Mouse (Mus musculus) natural killer cell, adult 2 months (primary cell): Measurements from ENCODE around the gene Lta.
"Not testable (repeated sequence)": the region's sequence is repeated elsewhere in the genome, so short reads cannot be mapped to it uniquely, and the experiment has no call there.

ENCODE experiments used
- DNase-seq, 2 experiments: peaks; one replicate each; pipeline ENCODE4 v3.0.0; 2022; ENCODE audit warnings: low spot score in 2 of 2

Gene Lta

DNA sequence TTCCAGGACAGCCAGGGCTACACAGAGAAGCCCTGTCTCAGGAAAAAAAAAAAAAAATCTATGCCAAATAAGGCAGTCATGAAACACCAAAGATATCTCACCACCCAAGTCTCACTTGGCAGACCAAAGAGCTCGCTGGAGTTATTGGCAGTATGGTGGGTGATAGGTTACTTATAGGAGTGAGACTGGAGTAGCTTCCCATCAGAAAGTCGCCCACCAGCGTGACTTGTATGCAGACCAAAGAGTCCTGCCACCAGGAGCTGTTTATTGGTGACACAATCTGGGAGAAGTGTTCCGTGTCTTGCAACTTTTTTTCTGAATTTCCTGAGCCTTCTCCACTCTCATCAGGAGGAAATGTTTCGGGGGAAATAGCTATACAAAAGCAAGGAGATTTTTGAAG is 34.5 kb upstream of the Lta start:
- no peak for DNase-seq

DNA sequence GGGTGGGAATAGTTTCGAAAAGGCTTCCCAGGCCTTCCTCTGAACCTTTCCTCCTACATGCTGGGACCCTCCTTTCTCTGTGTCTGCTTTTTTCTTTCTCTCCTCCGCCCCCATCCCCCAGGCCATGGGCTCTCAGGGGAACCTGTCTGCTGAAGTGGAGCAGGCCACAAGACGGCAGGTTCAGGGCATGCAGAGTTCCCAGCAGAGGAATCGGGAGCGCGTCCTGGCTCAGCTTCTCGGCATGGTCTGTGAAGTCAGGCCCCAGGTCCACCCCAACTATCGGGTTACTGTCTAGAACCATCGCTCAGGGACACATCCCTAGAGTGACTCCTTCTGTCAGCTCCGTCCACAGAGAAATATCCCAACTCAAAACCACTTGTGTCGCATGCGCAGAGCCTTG is 32.4 kb upstream of the Lta start:
- DNase-seq = no peak

DNA sequence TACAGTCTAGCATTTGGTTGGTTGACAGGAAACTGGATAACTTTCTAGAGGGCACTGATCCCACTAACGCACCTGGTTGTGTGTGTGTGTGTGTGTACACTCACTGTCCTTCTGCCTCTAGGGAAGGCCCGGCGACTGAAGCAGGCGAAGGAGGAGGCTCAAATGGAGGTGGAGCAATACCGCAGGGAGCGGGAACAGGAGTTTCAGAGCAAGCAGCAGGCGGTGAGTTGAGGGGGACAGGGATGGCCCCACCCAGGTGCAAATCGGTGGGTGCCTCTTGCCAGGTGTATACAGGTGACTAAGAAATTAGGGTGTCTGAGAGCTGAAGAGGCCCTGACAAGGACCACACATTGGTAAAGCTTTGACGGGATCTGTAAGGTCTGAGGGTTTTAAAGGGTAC is 31.8 kb upstream of the Lta start:
- no peak for DNase-seq

DNA sequence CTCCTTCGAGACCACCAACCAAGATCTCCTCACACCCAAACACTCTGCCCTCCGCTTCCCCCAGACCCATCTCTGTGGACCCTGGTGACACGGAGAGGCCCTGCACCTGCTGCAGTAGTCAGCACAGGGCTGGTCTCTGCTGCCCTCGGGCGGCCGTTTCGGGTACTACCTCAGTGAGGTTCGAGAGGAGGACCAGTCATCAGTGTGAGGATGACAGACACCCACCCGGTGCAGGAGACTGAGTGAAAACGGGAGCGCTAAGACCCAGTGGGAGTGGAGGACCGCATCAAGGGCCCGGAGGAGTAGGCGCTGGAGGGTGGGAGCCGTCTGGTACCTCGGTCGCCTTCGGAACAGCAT is 31.2 kb upstream of the Lta start:
- DNase-seq = peak; percentile 95 to 96

DNA sequence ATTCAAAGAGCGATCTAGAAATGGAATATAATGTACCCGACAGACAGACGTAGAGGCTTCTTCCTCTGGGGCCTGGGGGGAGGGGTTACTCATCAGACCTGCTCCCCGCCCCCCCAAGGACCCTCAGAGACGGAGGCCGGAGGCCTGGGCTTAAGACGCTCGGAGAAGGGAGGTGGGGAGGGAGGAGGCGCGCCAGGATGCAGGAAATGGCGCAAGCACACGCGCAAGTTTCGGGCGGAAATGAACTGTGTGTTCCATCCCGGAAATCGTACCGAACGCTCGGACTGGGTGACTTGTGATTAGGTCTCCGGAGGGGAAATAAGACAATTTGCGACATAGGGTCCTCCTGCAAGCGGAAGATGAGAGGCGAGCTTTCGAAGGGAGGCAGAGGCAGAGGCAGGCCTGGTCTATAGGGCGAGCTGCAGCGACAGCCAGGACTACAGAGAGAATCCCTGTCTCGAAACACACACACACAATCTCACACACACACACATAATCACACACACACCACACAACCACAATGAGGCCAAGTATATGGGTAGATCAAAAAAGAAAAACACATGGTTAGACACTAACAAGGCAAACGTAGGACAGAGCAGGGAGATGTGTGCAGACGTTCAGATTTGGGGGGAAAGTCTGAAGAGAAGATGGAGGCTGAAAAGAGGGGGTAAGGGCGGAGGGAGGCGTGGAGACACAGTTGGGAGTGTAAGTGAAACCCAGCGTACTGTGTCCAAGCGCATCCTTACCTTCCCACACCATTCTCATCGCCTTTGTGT is 30.7 kb upstream of the Lta start, which contains the start of gene Nfkbil1:
TSS of gene Nfkbil1 (minus strand) at position 179 of the 776 bp plus-strand sequence.
- peak; percentile 88 to 90 for DNase-seq

DNA sequence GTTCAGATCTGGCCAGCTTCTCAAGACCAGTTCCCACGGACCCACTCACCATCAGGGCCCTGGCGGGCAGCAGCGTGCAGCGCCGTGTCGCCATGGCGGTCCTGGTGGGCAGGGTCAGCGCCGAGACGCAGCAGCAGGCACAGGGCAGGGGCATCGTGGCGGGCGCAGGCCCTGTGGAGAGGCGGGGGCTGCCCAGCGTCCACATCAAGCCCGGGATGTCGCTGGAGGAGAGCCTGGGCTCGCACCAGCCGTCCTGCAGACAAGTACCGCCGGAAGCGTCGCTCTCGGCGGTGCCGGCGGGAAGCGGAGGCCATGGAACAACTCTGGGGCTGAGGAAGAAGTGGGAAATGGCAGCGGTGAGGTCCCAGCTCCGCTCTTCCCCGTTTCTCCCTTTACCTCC is 29.8 kb upstream of the Lta start:
- DNase-seq = no peak

DNA sequence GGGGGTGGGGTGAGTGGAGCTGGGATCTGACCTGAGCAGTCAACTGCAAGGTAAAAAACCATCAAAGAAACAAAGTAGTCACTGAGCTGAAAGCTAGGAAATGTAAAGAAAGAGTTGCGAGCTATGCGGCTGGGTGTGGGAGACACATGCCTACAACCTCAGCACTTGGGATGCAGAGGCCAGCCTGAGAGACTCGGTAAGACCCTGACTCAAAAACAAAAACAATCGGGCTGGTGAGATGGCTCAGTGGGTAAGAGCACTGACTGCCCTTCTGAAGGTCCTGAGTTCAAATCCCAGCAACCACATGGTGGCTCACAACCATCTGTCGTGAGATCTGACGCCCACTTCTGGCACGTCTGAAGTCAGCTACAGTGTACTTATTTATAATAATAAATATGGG is 28.9 kb upstream of the Lta start:
- not testable (repeated sequence) for DNase-seq

DNA sequence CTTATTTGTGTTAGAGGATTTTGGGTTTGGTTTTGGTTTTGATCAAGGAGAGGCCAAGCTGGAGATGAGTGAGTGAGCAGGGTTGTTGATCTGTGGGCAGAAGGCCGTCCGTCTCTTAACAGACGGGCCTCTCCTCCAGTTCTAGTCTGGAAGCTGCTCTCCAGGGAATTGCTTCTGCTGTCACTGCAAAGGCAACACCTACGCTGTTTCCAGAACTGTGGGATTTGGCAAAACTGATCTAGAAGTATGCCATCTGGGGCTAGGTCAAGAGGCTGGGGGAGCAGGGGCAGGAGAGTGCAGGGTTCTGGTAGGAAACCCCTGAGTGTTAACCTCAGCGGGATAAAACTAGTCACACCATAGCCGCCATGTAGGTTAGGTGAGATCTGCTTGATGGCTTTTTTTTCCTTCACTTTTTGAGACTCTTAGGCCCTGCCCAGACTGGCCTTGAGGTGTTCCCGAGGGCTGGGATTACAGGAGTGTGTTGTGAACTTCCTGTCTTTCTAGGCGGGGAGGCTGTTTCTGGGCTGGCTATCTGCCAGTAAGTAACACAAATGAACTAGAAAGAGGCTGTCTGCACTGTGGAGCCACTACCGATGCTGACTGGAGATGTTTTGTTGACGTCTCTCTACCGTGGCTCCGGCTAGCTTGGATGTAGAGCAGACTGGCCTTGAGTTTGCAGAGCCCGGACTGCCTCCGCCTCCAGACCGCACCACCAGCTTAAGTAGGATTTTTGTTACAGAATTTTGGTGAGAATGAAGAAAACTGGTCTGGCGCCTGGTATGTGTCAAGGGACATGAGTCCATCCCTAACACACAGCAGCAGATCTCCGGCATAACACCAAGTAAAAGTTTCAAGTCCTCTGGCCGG is 28.2 kb upstream of the Lta start, which contains the start of gene Atp6v1g2:
TSS of gene Atp6v1g2 (plus strand) at position 547 of the 867 bp plus-strand sequence.
- peak in 1 of 2 experiments; percentile 56 for DNase-seq

DNA sequence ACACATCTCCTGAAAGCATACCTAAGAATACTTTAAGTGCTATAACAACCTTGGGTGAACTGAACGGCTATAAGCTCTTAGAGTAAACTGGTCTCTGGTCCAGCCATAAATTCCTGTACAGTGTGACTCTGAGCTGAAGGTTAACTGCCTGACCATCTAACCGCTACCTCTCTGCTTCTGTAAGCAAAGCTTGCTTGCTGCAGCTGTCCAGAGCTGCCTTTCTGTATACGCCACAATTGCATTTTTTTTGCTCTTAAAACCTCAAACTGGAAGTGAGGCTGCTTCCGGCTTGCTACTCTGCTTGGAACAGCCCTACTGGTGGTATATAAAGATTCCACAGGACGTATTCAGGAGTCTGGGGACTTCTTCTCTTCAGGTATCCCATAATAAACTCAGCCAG is 27.5 kb upstream of the Lta start:
- DNase-seq = peak; percentile 51 to 56

DNA sequence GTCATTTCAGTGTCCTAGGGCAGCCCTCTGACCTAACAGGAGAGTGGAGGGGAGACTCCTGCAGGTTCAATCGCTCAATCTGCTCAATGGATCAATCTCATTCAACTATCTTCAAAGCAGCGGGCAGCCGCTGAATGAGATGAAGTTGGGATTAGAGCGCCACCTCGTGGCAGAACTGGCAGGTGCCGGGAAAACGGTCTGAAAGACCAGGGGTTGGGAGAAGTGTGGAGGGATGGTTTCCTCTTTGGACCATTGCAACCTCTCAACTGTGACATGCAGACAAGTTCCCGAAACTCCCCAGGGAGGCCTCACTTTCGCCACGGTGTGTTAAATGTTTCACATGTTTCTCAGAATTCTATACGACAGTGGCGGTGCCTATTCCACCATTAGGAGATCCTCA is 26.9 kb upstream of the Lta start:
- peak; percentile 76 to 84 for DNase-seq

DNA sequence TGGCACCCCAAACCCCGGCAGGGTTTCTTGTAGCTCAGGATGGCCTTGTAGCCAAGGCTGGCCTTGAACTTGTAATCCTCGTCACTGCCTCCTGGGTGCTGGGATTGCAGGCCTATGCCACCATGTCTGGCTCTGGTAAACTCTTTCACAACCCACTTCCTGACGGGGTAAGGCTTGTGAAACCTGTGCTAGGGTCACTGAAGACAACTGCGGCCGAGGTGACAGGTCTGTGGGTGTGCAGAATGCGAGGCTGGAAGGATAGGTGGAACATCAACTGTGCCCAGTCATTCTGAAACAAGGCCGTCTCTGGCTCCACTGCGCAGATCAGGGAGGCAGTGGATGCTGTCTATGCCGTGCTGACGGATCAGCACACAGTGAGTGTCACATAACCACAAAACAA is 25.9 kb upstream of the Lta start:
- peak; percentile 83 to 94 for DNase-seq

DNA sequence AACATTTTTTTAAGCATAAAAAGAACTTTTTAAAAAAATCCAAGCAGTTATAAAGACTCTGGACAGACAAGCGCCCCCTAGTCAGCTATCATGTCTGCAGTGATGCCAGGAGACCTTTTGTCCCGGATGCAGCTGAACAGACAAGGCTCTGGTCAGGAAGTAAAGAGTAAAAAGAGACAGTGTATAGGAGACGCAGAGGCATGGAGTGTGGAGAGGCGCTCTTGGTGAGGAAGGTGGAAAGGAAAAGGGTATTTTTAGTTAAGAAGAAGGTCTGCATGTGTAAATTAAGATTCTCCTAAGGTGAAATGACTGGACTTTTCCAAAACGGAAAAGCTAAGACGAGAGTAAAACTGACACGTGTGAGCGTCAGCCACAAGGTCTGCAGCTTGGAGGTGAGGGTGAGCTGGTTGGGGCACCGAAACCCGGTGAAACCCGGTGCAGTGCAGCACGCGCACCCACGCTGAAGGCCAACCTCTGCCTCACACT is 21.5 kb upstream of the Lta start:
- DNase-seq = no peak

DNA sequence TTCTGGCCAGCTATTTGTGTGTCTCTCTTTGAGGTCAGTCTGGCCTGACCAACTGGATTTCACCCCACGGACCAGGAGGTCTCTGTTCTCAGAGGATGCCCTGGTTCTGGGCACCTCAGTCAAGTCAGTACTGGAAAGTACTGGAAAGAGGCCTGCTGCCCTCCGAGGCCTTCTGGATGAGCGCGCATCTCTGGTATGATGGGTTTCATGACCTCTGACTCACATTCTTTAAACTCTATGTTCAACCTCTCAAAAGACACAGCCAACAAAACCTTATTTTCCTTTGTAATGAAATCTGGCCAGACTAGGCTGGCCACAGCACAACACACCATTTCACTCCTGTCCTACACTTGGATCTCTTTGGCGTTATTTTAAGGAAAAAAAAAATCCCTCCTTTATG is 20.3 kb upstream of the Lta start:
- DNase-seq = no peak

DNA sequence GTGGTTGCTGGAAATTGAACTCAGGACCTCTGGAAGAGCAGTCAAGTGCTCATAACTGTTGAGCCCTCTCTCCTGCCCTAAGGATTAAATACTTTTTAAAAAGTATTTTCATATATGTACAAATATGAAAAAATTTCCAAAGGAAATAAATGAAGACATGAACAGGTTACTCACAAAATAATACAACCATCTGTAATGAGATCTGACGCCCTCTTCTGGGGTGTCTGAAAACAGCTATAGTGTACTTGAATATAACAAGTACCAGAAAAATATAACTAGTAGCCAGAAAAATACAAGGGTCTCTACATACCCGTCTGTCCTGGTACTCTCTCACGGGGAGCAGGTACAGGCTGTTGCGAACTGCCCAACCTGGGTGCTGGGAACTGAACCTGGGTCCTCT is 19.5 kb upstream of the Lta start:
- no peak for DNase-seq

DNA sequence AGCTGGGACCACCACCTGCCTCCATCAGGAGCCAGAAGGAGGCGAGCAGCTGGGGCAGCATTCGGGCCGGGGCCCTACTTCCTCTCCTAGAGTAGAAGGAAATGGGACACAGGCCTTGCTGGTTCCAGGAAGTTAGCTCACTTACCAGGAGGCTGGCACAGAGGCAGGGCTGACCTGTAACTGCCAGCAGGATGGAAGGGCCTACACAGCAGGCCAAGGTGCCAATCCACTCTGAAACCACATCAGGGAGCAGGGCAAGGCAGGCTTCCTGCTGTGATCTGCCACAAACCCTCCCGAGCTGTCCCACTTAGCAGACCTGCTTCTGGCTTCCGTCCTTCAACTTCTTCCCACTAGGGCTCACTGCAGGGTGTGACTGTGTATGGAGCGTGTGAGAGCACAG is 17.1 kb upstream of the Lta start:
- DNase-seq = no peak

DNA sequence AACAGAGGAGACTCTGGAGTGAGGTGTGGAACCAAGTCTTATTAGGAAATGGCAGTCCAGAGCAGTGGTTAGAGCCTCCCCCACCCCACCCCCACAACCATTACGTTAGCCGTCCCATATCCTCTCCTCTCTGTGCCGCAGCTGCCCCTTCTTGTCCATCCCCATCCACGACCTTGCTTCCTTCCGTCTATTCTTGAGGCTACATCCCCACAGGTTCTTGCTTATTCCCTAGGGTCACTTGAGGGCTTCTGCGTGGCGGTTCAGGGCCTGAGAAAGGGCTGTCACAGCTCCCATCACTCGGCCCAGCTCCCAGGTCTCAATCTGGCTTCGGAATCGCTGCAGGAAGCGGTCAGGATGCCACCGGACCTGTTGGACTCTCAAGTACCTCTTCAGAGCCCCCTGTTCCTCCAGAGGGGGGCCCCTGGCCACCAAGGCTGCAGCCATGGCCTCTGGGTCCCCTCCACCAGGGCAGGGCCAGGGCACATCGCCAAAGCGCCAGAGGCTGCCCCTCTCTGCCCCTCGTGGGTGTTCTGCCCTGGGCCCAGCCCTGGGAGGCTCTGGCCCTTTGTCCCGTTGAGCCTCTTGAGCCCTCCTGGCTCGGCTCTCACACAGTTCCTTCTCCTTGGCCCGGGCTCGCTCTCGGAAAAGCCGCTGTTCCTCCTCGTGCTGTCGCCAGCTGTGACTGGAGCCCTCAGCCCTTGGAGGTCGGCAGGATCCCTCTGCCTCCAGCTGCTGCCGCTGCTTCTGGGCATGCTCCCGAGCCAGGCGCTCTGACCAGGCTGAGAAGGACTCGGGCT is 15.2 kb upstream of the Lta start, which contains the start of gene Gm16181:
TSS of gene Gm16181 (plus strand) at position 679 of the 797 bp plus-strand sequence.
- no peak for DNase-seq

DNA sequence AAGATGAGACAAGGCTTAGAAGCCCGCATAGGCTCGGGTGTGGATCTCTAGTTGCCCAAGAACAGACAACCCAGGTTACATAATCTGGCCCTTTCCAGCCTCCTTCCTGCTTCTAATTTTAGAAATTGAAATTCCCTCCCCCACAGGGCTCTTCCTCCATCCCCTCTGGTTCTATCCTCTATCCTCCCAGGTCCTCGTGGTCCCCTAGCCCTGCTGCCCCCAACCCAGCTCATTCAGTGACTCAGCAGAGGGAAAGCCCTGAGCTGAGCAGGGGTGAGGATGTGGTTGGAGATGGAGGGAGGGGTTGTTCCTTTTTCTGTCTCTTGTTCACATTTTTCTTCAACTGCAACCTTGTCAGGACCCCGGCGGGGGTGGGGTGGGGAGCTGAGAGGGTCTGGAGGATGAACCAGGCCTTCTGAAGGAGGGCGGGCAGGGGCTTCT is 14.5 kb upstream of the Lta start:
- peak; percentile 63 to 64 for DNase-seq

DNA sequence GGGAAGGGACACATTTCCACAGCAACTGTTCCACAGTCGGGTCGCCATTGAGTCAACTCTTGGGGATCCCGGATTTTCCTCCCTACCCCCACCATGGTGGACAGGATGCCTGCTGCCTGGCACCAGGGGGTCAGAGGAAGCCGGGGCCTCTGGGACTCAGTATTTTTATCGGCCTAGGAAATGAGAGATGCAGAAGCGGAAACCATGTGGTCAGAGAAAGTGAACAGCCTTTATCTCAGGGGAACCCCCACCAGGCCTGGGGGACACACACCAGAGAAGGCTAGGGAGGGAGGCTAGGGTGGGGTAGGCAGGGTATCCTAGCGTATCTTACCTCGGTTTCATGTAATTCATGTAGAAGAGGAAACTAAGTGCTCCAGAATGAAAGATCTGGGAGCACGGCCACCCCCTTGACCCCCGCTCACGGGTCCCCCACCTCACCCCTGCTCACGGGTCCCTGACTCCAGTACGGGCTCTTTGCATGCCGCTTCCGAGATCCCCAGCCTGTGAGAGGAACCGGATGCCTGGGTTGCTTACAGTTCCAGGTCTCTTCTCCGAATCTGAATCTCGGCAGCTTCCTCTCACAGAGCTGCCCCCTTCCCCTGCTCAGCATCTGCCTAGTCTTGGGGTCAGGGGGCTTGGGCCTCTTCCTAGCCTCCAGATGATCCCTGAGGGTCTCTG is 13.5 kb upstream of the Lta start:
- peak; percentile 79 to 80 for DNase-seq

DNA sequence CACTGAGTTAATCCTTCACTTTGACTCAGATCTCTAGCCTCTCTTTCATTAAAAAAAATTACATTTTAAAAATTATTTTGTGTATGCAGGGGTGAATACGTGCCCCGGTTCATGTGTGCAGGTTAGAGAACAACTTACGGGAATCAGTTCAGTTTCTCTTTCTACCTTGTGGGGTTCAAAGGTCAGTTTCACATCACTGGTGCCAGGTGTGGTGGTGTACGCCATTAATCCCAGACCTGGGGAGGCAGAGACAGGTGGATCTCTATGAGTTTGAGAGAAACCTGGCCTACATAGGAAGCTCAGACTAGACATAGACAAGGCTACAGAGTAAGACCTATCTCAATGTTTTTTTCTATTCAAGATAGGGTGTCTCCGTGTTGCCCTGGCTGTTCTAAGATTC is 7.9 kb upstream of the Lta start:
- no peak for DNase-seq

DNA sequence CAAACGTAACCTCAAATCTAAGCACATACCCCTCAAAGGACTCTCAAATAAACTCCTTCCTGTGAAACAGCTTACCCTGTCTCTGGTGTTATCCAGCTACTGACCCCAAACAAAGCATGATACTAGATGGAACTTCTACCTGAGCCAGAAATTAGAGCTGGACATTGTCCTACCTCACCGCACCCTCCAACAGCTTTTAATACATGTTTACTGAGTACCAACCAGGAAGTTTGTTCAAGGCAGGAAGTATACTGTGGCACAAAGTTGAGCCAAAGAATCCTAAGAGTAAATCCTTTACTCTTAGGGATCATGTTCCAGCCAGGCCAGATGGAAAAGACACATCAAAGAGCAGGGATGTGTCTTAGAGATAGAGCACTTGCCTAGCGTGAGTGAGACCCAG is 5.4 kb upstream of the Lta start:
- no peak for DNase-seq
